Mouse (Mus musculus) heart, embryonic 14.5 days (tissue): Measurements from ENCODE around the gene Pank4. TPM values are rescaled to one million over a fixed set of nuclear protein-coding genes. Genes with fewer than 3 reads are reported as not detected.
A peak's percentile ranks its signal among the peaks of the same experiment; 100 is the strongest.

Experiments used
- ATAC-seq: fragments of 200-750 bp; cut with Nextera tagmentation; 2 replicates; pipeline ENCODE4 v1.8.0; 2017; ENCODE audit warnings: low read depth, moderate TSS enrichment; ENCODE audit not compliant: insufficient number of reproducible peaks, insufficient read depth, low FRiP score
- H3K27ac ChIP-seq, 2 experiments: fragments of 200-500 bp in 1 of 2; fragments of 300-500 bp in 1 of 2; sonication (generic) in 1 of 2; replicated peaks in 1 of 2; 2 replicates each; pipeline ENCODE4 v1.5.1; 2012 to 2014; ENCODE audit warnings: low read depth in 2 of 2, low read length in 2 of 2, control low read depth in 1 of 2, mild to moderate bottlenecking in 1 of 2, mixed read lengths in 1 of 2; ENCODE audit not compliant: control insufficient read depth in 1 of 2, insufficient read depth in 1 of 2
- H3K27me3 ChIP-seq: fragments of 300-500 bp; sonication (generic); 2 replicates; pipeline ENCODE4 v1.6.1; 2014; ENCODE audit warnings: mild to moderate bottlenecking, low read length, control low read depth; ENCODE audit not compliant: control insufficient read depth, insufficient read depth
- H3K36me3 ChIP-seq: fragments of 300-500 bp; sonication (generic); 2 replicates; pipeline ENCODE4 v1.6.1; 2014; ENCODE audit warnings: mild to moderate bottlenecking, control low read depth, low read length, mixed read lengths; ENCODE audit not compliant: control insufficient read depth, insufficient read depth
- H3K4me1 ChIP-seq, 2 experiments: fragments of 200-500 bp in 1 of 2; fragments of 300-500 bp in 1 of 2; sonication (generic) in 1 of 2; 2 replicates each; pipeline ENCODE4 v1.6.1; 2012 to 2014; ENCODE audit warnings: low read length in 2 of 2, control low read depth in 1 of 2, mixed read lengths in 1 of 2; ENCODE audit not compliant: control insufficient read depth in 2 of 2, insufficient read depth in 2 of 2
- H3K4me2 ChIP-seq: fragments of 300-500 bp; sonication (generic); 2 replicates; pipeline ENCODE4 v1.6.1; 2014; ENCODE audit warnings: mild to moderate bottlenecking, low read length
- H3K4me3 ChIP-seq, 2 experiments: fragments of 200-500 bp in 1 of 2; fragments of 300-500 bp in 1 of 2; sonication (generic) in 1 of 2; 2 replicates each; pipeline ENCODE4 v1.5.1; 2012 to 2014; ENCODE audit warnings: low read length in 2 of 2, mild to moderate bottlenecking in 2 of 2, control low read depth in 1 of 2, low read depth in 1 of 2, moderate library complexity in 1 of 2; ENCODE audit not compliant: control insufficient read depth in 1 of 2, insufficient read depth in 1 of 2
- H3K9ac ChIP-seq: fragments of 300-500 bp; sonication (generic); 2 replicates; pipeline ENCODE4 v1.6.1; 2014; ENCODE audit warnings: mild to moderate bottlenecking, low read length
- H3K9me3 ChIP-seq: fragments of 300-500 bp; sonication (generic); 2 replicates; pipeline ENCODE4 v1.6.1; 2016; ENCODE audit warnings: low read length, control low read depth; ENCODE audit not compliant: control insufficient read depth
- WGBS: fragments of 180-500 bp; shearing (Covaris S2); extraction: QIAGEN DNeasy Blood & Tissue Kit; methylation state at CpG from one replicate; pipeline ENCODE4 v1.1.7; 2014; 5-methylcytosine and 5-hydroxymethylcytosine counted together
- polyA plus RNA-seq: library from polyadenylated mRNA; unstranded; fragments of >200 nt; fragmentation: Nextera tagmentation; extraction: Ambion mirVana; gene quantifications from 2 replicates; pipeline ENCODE4 v1.2.1, GENCODE M21; 2014

The Pank4 gene
- polyA plus RNA-seq, 1 experiment from 2014 or later, result 42.1 TPM

- H3K4me2 ChIP-seq, result no peak overlapping the region
- H3K9me3 ChIP-seq, result no peaks in the 10 kb centered on the region
- WGBS, result 65% methylated on average over 11 of the region's 11 CpGs
- peaks cover 28% of the 10 kb centered on the region for H3K27me3 ChIP-seq
- H3K4me3 ChIP-seq, result no peak overlapping the region
- ATAC-seq, result no peak
- no peak overlapping the region for H3K9ac ChIP-seq
- H3K27ac ChIP-seq, result no peak overlapping the region
- H3K36me3 ChIP-seq, result no peaks in the 10 kb centered on the region
- H3K4me1 ChIP-seq, result peaks cover 0 to 6% of the 10 kb centered on the region in 2 experiments; a peak in 2 of 4 replicates
Measured at GRCm38 (mm10) chr4:155016807-155017206, 52.9 kb downstream of the Pank4 start.

GRCm38 (mm10) chr4:155017253-155017878 lies 53.4 kb downstream of the Pank4 start:
- Histone ChIP-seq H3K9me3 (no peaks in the 10 kb centered on the region), H3K4me3 (no peak overlapping the region), H3K4me2 (no peak overlapping the region), H3K9ac (no peak overlapping the region), H3K4me1 (peaks cover 0 to 6% of the 10 kb centered on the region in 2 experiments; a peak in 2 of 4 replicates), H3K27me3 (peaks cover 28% of the 10 kb centered on the region), H3K36me3 (no peaks in the 10 kb centered on the region), H3K27ac (no peak overlapping the region)
- 60% methylated on average over 11 of the region's 11 CpGs for WGBS
- ATAC-seq, result no peak

- Histone ChIP-seq H3K4me3 (no peak overlapping the region), H3K27ac (no peak overlapping the region), H3K27me3 (peaks cover 27% of the 10 kb centered on the region), H3K9ac (no peak overlapping the region), H3K4me1 (peaks cover 0 to 6% of the 10 kb centered on the region in 2 experiments; a peak in 2 of 4 replicates), H3K36me3 (no peaks in the 10 kb centered on the region), H3K9me3 (no peaks in the 10 kb centered on the region), H3K4me2 (no peak overlapping the region)
- 69% methylated on average over 7 of the region's 8 CpGs for WGBS
- no peak for ATAC-seq
Measured at GRCm38 (mm10) chr4:155018066-155018465, 54.1 kb downstream of the Pank4 start.

GRCm38 (mm10) chr4:155018601-155019335 lies 54.8 kb downstream of the Pank4 start:
- Histone ChIP-seq H3K4me2 (peak overlapping the region; percentile 17; the same call in 1 of the 2 replicates), H3K9ac (no peak overlapping the region), H3K27me3 (peaks cover 24% of the 10 kb centered on the region), H3K27ac (no peak overlapping the region), H3K9me3 (no peaks in the 10 kb centered on the region), H3K36me3 (no peaks in the 10 kb centered on the region), H3K4me1 (peaks cover 0 to 6% of the 10 kb centered on the region in 2 experiments; a peak in 2 of 4 replicates), H3K4me3 (no peak overlapping the region)
- no peak for ATAC-seq
- WGBS, result 6% methylated on average over 15 of the region's 15 CpGs

GRCm38 (mm10) chr4:155019336-155019847 lies 55.5 kb downstream of the Pank4 start:
- H3K27me3 ChIP-seq, result peaks cover 19% of the 10 kb centered on the region
- peak overlapping the region; percentile 17; the same call in 1 of the 2 replicates for H3K4me2 ChIP-seq
- H3K4me3 ChIP-seq, result no peak overlapping the region
- no peaks in the 10 kb centered on the region for H3K36me3 ChIP-seq
- H3K4me1 ChIP-seq, result peaks cover 0 to 6% of the 10 kb centered on the region in 2 experiments; a peak in 2 of 4 replicates
- H3K9me3 ChIP-seq, result no peaks in the 10 kb centered on the region
- H3K27ac ChIP-seq, result no peak overlapping the region
- ATAC-seq, result no peak
- under 1% methylated on average over 10 of the region's 10 CpGs for WGBS
- no peak overlapping the region for H3K9ac ChIP-seq

GRCm38 (mm10) chr4:155020141-155020540 lies 56.2 kb downstream of the Pank4 start:
- Histone ChIP-seq H3K36me3 (no peaks in the 10 kb centered on the region), H3K4me2 (no peak overlapping the region), H3K27me3 (peaks cover 18% of the 10 kb centered on the region), H3K4me1 (peaks cover 0 to 6% of the 10 kb centered on the region in 2 experiments; a peak in 2 of 4 replicates), H3K4me3 (no peak overlapping the region), H3K9ac (no peak overlapping the region), H3K9me3 (no peaks in the 10 kb centered on the region), H3K27ac (no peak overlapping the region)
- WGBS, result 57% methylated on average over 1 of the region's 1 CpGs
- ATAC-seq, result no peak

GRCm38 (mm10) chr4:155020813-155021212 lies 56.9 kb downstream of the Pank4 start:
- no peak overlapping the region for H3K9ac ChIP-seq
- no peak overlapping the region for H3K4me2 ChIP-seq
- H3K9me3 ChIP-seq, result no peaks in the 10 kb centered on the region
- no peaks in the 10 kb centered on the region for H3K36me3 ChIP-seq
- ATAC-seq, result no peak
- H3K27me3 ChIP-seq, result peaks cover 18% of the 10 kb centered on the region
- H3K27ac ChIP-seq, result no peak overlapping the region
- 65% methylated on average over 9 of the region's 9 CpGs for WGBS
- no peak overlapping the region for H3K4me3 ChIP-seq
- H3K4me1 ChIP-seq, result peaks cover 0 to 6% of the 10 kb centered on the region in 2 experiments; a peak in 2 of 4 replicates
